Mouse (Mus musculus): ENCODE results near the gene Filip1l. TPM values are rescaled to one million over a fixed set of nuclear protein-coding genes. Genes with fewer than 3 reads are reported as not detected.

The Filip1l gene
- 8.5 and 9.8 TPM in 2 replicates for polyA plus RNA-seq (2016; fragmentation: Nextera tagmentation; extraction: Ambion mirVana)

DNA sequence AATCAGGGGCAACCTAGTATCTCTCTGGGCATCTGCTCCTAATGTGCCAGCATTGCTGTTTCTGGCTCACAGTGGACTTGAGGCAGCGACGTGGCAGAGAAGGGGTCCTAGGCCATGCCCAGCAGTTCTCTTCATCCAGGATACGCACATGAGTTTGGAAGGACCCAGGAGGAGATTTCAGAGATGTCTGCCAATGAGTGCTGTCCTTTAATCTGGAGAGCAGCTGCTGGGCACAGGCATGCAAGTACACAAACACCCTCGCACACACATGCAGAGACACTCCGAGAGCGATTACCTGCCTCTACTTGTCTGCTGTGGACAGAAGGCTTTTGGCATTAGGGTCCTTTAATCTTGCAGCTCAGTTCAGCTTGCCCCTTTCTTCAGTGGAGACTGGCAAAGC, at the start of gene Filip1l:
Gene Filip1l, plus strand, starts transcription at position 343 of the 400 bp plus-strand sequence.
- Histone ChIP-seq H3K4me1 (peaks cover 6% of the 10 kb centered on the region; the same call in 1 of the 2 replicates), H3K9ac (no peak within 1 kb of the TSS), H3K9me3 (replicated peaks) (no peaks in the 10 kb centered on the region), H3K4me3 (no peak within 1 kb of the TSS), H3K4me2 (replicated peaks) (no peak within 1 kb of the TSS), H3K27me3 (no peaks in the 10 kb centered on the region), H3K36me3 (no peaks in the 10 kb centered on the region), H3K27ac (no peak within 1 kb of the TSS)
- ATAC-seq (ENCODE audit: low FRiP score) = peak; percentile 46
- WGBS = 78% methylated on average over 6 of the region's 6 CpGs

DNA sequence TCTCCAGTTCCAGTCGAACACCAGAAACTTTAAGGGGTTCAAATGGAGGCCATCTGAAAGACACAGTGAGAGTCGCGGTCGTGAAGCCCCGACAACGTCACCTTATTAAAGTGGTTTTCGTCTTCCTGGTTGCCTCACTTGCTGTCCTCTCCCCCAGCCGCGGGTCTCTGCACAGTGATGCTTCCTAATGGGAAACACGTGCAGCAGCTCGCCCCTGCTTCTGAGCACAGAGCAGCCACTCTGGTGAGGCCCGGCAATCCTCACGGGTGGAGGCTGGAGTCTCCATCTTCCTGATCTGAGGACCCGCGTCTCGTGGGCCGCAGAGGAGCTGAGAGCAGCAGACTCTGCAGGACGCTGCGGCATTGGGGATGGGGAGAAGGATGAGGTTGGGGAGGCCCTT, 49.2 kb upstream of the Filip1l start:
- WGBS = 50% methylated on average over 19 of the region's 19 CpGs
- H3K4me3 ChIP-seq = no peak overlapping the region
- peak overlapping the region; percentile 25; the same call in 1 of the 2 replicates for H3K4me2 ChIP-seq (replicated peaks)
- ATAC-seq (ENCODE audit: low FRiP score) = no peak
- peaks cover 6% of the 10 kb centered on the region; the same call in 1 of the 2 replicates for H3K4me1 ChIP-seq
- H3K9me3 ChIP-seq (replicated peaks) = no peaks in the 10 kb centered on the region
- no peak overlapping the region for H3K9ac ChIP-seq
- no peak overlapping the region for H3K27ac ChIP-seq
- H3K36me3 ChIP-seq = no peaks in the 10 kb centered on the region
- no peaks in the 10 kb centered on the region for H3K27me3 ChIP-seq

GRCm38 (mm10) chr16:57305463-57305862, 47.4 kb upstream of the Filip1l start:
- no peak overlapping the region for H3K4me3 ChIP-seq
- H3K36me3 ChIP-seq = no peaks in the 10 kb centered on the region
- H3K4me2 ChIP-seq (replicated peaks) = no peak overlapping the region
- peaks cover 6% of the 10 kb centered on the region; the same call in 1 of the 2 replicates for H3K4me1 ChIP-seq
- no peak overlapping the region for H3K27ac ChIP-seq
- ATAC-seq (ENCODE audit: low FRiP score) = no peak
- H3K9ac ChIP-seq = no peak overlapping the region
- 72% methylated on average over 6 of the region's 6 CpGs for WGBS
- H3K9me3 ChIP-seq (replicated peaks) = no peaks in the 10 kb centered on the region
- no peaks in the 10 kb centered on the region for H3K27me3 ChIP-seq

GRCm38 (mm10) chr16:57312130-57312529, 40.8 kb upstream of the Filip1l start:
- Histone ChIP-seq H3K4me3 (no peak overlapping the region), H3K9me3 (replicated peaks) (no peaks in the 10 kb centered on the region), H3K9ac (no peak overlapping the region), H3K27ac (no peak overlapping the region), H3K4me2 (replicated peaks) (no peak overlapping the region), H3K4me1 (no peaks in the 10 kb centered on the region), H3K36me3 (no peaks in the 10 kb centered on the region), H3K27me3 (no peaks in the 10 kb centered on the region)
- WGBS = 92% methylated on average over 2 of the region's 2 CpGs
- no peak for ATAC-seq (ENCODE audit: low FRiP score)

DNA sequence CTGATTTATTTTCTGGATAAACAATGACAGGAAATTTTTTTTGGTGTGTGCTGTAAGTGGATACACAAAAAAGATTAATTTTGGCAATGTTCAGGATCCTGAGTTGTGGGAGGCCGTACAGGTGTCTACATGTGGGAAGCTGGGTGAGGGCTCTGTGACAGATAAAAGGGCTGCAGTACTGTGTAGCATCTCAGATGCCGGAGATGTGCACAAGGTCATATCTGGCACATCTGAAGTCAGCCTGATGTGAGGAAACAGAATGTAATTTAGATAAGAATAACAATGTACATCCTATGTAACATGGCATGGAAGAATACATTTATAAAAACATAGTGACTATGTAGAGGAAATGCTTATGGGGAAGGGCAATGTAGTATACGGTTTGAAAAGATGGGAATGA, 39.4 kb upstream of the Filip1l start:
- Histone ChIP-seq H3K9ac (no peak overlapping the region), H3K9me3 (replicated peaks) (no peaks in the 10 kb centered on the region), H3K36me3 (no peaks in the 10 kb centered on the region), H3K4me3 (no peak overlapping the region), H3K27me3 (no peaks in the 10 kb centered on the region), H3K27ac (no peak overlapping the region), H3K4me2 (replicated peaks) (no peak overlapping the region), H3K4me1 (no peaks in the 10 kb centered on the region)
- no peak for ATAC-seq (ENCODE audit: low FRiP score)
- 90% methylated on average over 3 of the region's 3 CpGs for WGBS

DNA sequence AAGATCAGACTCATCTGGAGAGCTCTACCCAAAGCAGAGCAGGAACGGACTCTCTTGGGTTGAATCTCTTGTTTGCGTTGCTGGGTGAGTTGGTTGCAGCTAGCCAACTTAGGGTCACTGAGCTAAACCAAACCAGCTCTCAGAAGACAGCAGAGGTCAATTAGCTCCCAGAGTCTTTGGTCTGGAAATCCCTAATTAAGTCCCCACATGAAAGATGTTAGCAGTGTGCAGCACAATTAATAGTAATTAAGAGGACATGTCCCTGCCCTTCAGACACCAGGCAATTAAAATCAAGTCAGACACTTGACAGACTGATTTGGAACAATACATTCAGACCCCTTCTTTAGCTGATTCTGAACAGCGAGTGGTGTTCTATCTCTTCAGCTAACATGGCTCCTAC, 38.7 kb upstream of the Filip1l start:
- no peak overlapping the region for H3K9ac ChIP-seq
- no peak for ATAC-seq (ENCODE audit: low FRiP score)
- no peaks in the 10 kb centered on the region for H3K27me3 ChIP-seq
- no peaks in the 10 kb centered on the region for H3K4me1 ChIP-seq
- H3K4me2 ChIP-seq (replicated peaks) = no peak overlapping the region
- no peak overlapping the region for H3K27ac ChIP-seq
- no peaks in the 10 kb centered on the region for H3K9me3 ChIP-seq (replicated peaks)
- WGBS = 85% methylated on average over 3 of the region's 3 CpGs
- H3K36me3 ChIP-seq = no peaks in the 10 kb centered on the region
- no peak overlapping the region for H3K4me3 ChIP-seq

DNA sequence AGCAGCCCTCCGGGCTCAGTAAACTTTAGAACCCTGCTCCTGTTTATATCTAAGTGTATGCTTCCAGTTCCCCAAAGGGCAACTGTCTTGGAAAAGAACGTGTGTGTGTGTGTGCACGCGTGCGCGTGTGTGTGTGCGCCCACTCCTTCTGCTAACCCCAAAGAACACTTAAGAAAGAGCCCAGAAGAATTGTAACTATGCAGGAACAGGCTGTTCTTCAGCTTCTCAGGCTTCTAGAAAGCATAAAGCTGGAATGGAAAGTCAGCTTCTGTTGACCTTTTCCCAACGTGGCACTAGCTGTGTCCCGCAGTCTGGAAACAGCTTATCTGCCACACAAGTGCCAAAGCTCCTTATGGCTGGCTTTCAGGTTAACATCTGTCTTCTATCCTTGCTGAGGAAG, 37.9 kb upstream of the Filip1l start:
- Histone ChIP-seq H3K4me3 (no peak overlapping the region), H3K36me3 (no peaks in the 10 kb centered on the region), H3K9me3 (replicated peaks) (no peaks in the 10 kb centered on the region), H3K4me2 (replicated peaks) (no peak overlapping the region), H3K27ac (no peak overlapping the region), H3K4me1 (no peaks in the 10 kb centered on the region), H3K27me3 (no peaks in the 10 kb centered on the region), H3K9ac (no peak overlapping the region)
- ATAC-seq (ENCODE audit: low FRiP score) = no peak
- WGBS = 90% methylated on average over 9 of the region's 9 CpGs

- H3K4me2 ChIP-seq (replicated peaks) = no peak overlapping the region
- H3K4me3 ChIP-seq = no peak overlapping the region
- H3K27me3 ChIP-seq = no peaks in the 10 kb centered on the region
- H3K27ac ChIP-seq = no peak overlapping the region
- WGBS = 74% methylated on average over 4 of the region's 4 CpGs
- H3K36me3 ChIP-seq = no peaks in the 10 kb centered on the region
- no peaks in the 10 kb centered on the region for H3K4me1 ChIP-seq
- ATAC-seq (ENCODE audit: low FRiP score) = no peak
- H3K9ac ChIP-seq = no peak overlapping the region
- no peaks in the 10 kb centered on the region for H3K9me3 ChIP-seq (replicated peaks)
These were observed 35.8 kb upstream of the Filip1l start for GRCm38 (mm10) chr16:57317127-57317526.

DNA sequence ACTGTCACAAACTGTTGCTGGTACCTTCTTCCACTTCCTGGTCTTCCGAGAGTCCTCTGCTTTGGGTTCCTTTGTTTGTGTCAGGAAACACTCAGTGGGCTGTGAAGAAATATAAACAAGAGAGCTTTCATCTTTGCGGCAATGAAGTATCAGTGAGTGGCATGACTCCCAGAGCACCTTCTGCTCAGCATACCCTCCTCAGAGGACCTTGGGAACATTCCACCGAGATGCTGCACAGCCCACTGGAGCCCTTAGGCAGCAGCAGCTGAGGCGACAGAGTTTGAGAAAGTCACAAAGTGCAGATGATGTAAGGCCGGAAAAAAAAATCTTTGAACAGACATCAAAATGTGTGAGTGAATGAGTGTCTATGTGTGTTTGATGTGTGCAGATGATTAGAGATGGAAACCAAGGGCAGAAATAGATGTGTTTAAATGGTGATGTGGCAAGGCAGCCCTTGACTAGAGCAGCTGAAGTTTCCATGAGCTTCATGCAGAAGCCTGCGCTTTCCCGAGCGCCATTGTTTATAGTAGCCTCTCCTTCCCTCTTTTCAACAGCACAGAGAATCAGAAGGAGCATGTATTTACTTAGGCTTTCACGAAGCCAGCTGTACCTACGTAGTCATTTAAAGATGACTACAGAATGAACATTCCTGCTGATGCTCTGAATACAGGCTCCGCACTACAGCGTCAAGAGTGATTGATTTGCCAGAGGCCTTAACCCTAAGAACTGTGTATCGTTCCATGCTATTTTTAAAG, 34.8 kb upstream of the Filip1l start:
- Histone ChIP-seq H3K27me3 (no peaks in the 10 kb centered on the region), H3K27ac (no peak overlapping the region), H3K4me3 (no peak overlapping the region), H3K4me1 (no peaks in the 10 kb centered on the region), H3K4me2 (replicated peaks) (no peak overlapping the region), H3K36me3 (no peaks in the 10 kb centered on the region), H3K9ac (no peak overlapping the region), H3K9me3 (replicated peaks) (no peaks in the 10 kb centered on the region)
- WGBS = 50% methylated on average over 13 of the region's 13 CpGs
- ATAC-seq (ENCODE audit: low FRiP score) = no peak

DNA sequence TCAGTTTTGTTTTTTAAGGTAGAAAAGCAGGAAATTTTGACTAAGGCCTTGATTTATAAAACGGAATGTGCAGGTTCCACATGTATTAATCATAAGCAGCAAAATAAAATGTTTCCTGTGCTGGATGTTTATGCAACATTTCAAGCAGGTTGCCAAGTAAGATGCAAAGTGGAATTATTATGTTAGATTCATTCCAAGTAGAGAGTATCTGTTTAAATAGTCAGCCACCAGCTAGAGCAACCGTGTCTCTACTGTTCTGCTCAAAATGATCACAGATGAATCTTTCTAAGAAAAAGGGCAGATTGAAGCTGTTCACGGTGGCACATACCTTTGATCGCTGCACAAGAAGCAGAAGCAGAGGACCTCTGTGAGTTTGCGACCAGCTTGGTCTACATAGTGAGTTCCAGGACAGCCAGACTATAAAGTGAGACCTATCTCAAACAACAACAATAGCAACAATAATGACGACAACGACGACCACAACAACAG, 34.2 kb upstream of the Filip1l start:
- H3K4me2 ChIP-seq (replicated peaks) = no peak overlapping the region
- H3K9ac ChIP-seq = no peak overlapping the region
- no peaks in the 10 kb centered on the region for H3K36me3 ChIP-seq
- H3K4me3 ChIP-seq = no peak overlapping the region
- no peak overlapping the region for H3K27ac ChIP-seq
- ATAC-seq (ENCODE audit: low FRiP score) = no peak
- H3K27me3 ChIP-seq = no peaks in the 10 kb centered on the region
- H3K9me3 ChIP-seq (replicated peaks) = no peaks in the 10 kb centered on the region
- H3K4me1 ChIP-seq = no peaks in the 10 kb centered on the region
- 83% methylated on average over 8 of the region's 8 CpGs for WGBS

GRCm38 (mm10) chr16:57319284-57320124, 33.4 kb upstream of the Filip1l start:
- no peaks in the 10 kb centered on the region for H3K9me3 ChIP-seq (replicated peaks)
- H3K36me3 ChIP-seq = no peaks in the 10 kb centered on the region
- no peak overlapping the region for H3K27ac ChIP-seq
- no peak for ATAC-seq (ENCODE audit: low FRiP score)
- no peaks in the 10 kb centered on the region for H3K27me3 ChIP-seq
- H3K9ac ChIP-seq = no peak overlapping the region
- no peak overlapping the region for H3K4me3 ChIP-seq
- H3K4me1 ChIP-seq = no peaks in the 10 kb centered on the region
- H3K4me2 ChIP-seq (replicated peaks) = no peak overlapping the region
- WGBS = 66% methylated on average over 7 of the region's 7 CpGs

DNA sequence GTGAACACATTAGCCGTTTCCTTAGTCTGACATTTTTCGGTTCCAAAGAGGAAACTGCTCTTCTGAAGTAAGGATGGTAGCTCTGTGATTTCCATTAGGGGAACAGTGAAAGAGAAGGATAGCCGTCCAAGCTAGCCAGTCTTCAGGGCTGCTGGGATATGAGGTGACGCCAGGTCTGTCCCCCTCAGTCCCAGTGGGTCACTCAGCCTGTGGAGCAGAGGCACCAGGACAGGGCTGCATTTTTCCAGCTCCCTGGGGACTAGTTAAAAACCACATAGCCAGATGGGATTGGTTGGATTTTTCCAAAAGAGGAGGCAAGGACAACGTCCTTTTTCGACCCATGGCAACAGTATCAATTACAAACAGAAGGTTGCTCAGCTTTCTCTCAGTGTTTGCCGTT, 25.9 kb upstream of the Filip1l start:
- no peak overlapping the region for H3K4me3 ChIP-seq
- H3K27me3 ChIP-seq = no peaks in the 10 kb centered on the region
- H3K4me2 ChIP-seq (replicated peaks) = no peak overlapping the region
- no peaks in the 10 kb centered on the region for H3K9me3 ChIP-seq (replicated peaks)
- WGBS = 70% methylated on average over 7 of the region's 7 CpGs
- no peak for ATAC-seq (ENCODE audit: low FRiP score)
- no peak overlapping the region for H3K27ac ChIP-seq
- no peaks in the 10 kb centered on the region for H3K4me1 ChIP-seq
- no peaks in the 10 kb centered on the region for H3K36me3 ChIP-seq
- no peak overlapping the region for H3K9ac ChIP-seq

Data from hindbrain, embryonic 12.5 days (tissue).